Comparison of ENCODE assay signal across 9 mouse cellular contexts in the genomic region with DNA sequence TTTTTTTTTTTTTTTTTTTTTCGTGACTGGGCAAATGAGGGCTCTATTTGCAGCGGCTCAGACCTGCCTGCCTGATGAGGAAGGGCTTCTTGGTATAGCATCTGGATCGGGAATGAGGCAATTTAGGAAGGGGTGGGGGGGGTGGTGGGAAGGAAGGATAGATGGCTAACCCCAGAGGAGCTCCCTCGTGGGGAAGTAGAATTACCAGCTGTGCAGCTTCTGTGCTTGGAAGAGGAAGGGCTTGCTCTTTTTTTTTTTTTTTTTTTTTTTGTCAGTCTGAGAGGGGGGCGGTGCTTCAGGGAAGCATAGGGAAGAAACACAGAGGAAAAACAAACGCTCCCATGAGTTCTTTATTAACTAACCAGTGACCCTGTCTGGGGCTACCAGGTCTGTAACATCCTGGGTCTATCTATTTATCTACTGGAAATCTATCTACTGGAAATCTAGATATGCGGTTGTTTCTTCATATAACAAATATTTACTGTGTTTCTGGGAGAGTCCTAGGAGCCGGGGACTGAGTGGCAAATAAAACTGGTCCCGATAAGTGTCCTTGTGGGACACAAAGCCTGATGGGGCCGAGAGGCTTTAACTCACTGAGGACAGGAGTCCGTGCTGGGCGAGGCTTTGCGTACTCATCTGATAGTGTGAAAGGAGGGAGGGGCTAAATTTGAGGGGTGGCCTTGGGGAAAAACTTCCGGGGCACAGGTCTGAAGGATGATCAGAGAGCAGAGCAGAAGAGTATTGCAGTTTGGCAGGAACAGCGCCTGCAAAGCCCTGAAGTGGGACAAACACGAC. TPM values are rescaled to one million over a fixed set of nuclear protein-coding genes. Genes with fewer than 3 reads are reported as not detected.
DNase-seq lines count a peak whose midpoint lies in the region; ATAC-seq and TF ChIP-seq lines count a peak whose summit lies in the region.
"Had no signal": no experiment of that assay in that cellular context is flagged by ENCODE, and none has a peak within 500 bp of the region (broad histone marks: within the 10 kb centered on the region; RNA-seq: fewer than 3 reads in every experiment).

No protein-coding gene starts in this region.

- H3K4me3 ChIP-seq in heart, postnatal 0 days (ENCODE audit: low read depth, low read length), result no peak overlapping the region
- H3K4me3 ChIP-seq in heart, embryonic 10.5 days, result no peak overlapping the region
- no peak overlapping the region for H3K4me3 ChIP-seq in bone marrow macrophage, adult 2 months (ENCODE audit: insufficient read depth, low read length)
- H3K4me3 ChIP-seq in midbrain, embryonic 14.5 days (replicated peaks; ENCODE audit: low read depth, low read length), result no peak overlapping the region

- H3K27ac ChIP-seq in heart, postnatal 0 days (ENCODE audit: low read depth), result no peak overlapping the region
- no peak overlapping the region for H3K27ac ChIP-seq in heart, embryonic 10.5 days
- 0 out of 2 replicates have a peak overlapping the region, but pooled peaks have one; percentile 10 for H3K27ac ChIP-seq in bone marrow macrophage, adult 2 months (ENCODE audit: insufficient read depth, low read depth, low read length)
- no peak overlapping the region for H3K27ac ChIP-seq in midbrain, embryonic 14.5 days (replicated peaks; ENCODE audit: low read depth, low read length)

- TF ChIP-seq CTCF in heart, postnatal 0 days (IDR thresholded peaks at IDR 0.05; ENCODE audit: low read depth), result no peak
- no peak for TF ChIP-seq CTCF in bone marrow macrophage, adult 2 months (IDR thresholded peaks at IDR 0.05; ENCODE audit: low read depth, low read length)

- H3K4me1 ChIP-seq in heart, postnatal 0 days (ENCODE audit: control insufficient read depth, insufficient read depth), result no peaks in the 10 kb centered on the region
- H3K4me1 ChIP-seq in heart, embryonic 10.5 days, result peaks cover 15% of the 10 kb centered on the region
- peaks cover 25% of the 10 kb centered on the region for H3K4me1 ChIP-seq in bone marrow macrophage, adult 2 months (ENCODE audit: control insufficient read depth, insufficient read depth, low read length)
- peaks cover 8% of the 10 kb centered on the region; the same call in 1 of the 2 replicates for H3K4me1 ChIP-seq in midbrain, embryonic 14.5 days (ENCODE audit: control insufficient read depth, insufficient read depth, low read length)

- no peak for TF ChIP-seq EP300 in heart, postnatal 0 days (IDR thresholded peaks at IDR 0.05; ENCODE audit: low read depth)

- DNase-seq in heart, postnatal 0 days (ENCODE audit: low spot score), result no peak
- DNase-seq in heart, embryonic 10.5 days (ENCODE audit: low spot score), result no peak
- DNase-seq in kidney, postnatal 14 days, result peak; percentile 17
- DNase-seq in midbrain, embryonic 14.5 days, result peak; percentile 37
- DNase-seq in adrenal gland, adult (ENCODE audit: inconsistent age in 2 of 2, low spot score in 1 of 2), result no peak
- DNase-seq in adrenal gland, postnatal 14 days, result no peak
- DNase-seq in left cerebral cortex, adult 9 months (ENCODE audit: low spot score in 2 of 2), result no peak

- 0 out of 2 replicates have a peak, but pooled peaks cover 4% of the 10 kb centered on the region for H3K27me3 ChIP-seq in heart, postnatal 0 days (ENCODE audit: control insufficient read depth, insufficient read depth, low read length)
- 0 out of 2 replicates have a peak, but pooled peaks cover 4% of the 10 kb centered on the region for H3K27me3 ChIP-seq in heart, embryonic 10.5 days (ENCODE audit: insufficient read depth, poor library complexity, severe bottlenecking)
- no peaks in the 10 kb centered on the region for H3K27me3 ChIP-seq in midbrain, embryonic 14.5 days (ENCODE audit: control insufficient read depth, insufficient read depth, low read length)

- 52% methylated on average over 16 of the region's 16 CpGs for WGBS in heart, postnatal 0 days
- 49% methylated on average over 16 of the region's 16 CpGs for WGBS in heart, embryonic 10.5 days
- 48% methylated on average over 16 of the region's 16 CpGs for WGBS in midbrain, embryonic 14.5 days

- H3K9me3 ChIP-seq in heart, postnatal 0 days (replicated peaks; ENCODE audit: control insufficient read depth, low read length), result no peaks in the 10 kb centered on the region
- no peaks in the 10 kb centered on the region for H3K9me3 ChIP-seq in heart, embryonic 10.5 days
- H3K9me3 ChIP-seq in midbrain, embryonic 14.5 days (ENCODE audit: control insufficient read depth, low read length), result no peaks in the 10 kb centered on the region

- TF ChIP-seq POLR2A in bone marrow macrophage, adult 2 months (IDR thresholded peaks at IDR 0.05; ENCODE audit: borderline replicate concordance, low read depth, low read length), result no peak

- H3K36me3 ChIP-seq in heart, postnatal 0 days (replicated peaks; ENCODE audit: control insufficient read depth, insufficient read depth, low read length), result no peaks in the 10 kb centered on the region
- H3K36me3 ChIP-seq in heart, embryonic 10.5 days, result no peaks in the 10 kb centered on the region
- H3K36me3 ChIP-seq in midbrain, embryonic 14.5 days (ENCODE audit: control insufficient read depth, insufficient read depth, low read length), result no peaks in the 10 kb centered on the region

- H3K9ac ChIP-seq in heart, postnatal 0 days (replicated peaks; ENCODE audit: low read depth, low read length), result no peak overlapping the region
- H3K9ac ChIP-seq in midbrain, embryonic 14.5 days (replicated peaks; ENCODE audit: low read length), result no peak overlapping the region

- ATAC-seq in heart, postnatal 0 days (ENCODE audit: insufficient read depth, low read depth), result peak; percentile 19; the same call in 1 of the 2 replicates
- ATAC-seq in midbrain, embryonic 14.5 days (ENCODE audit: low FRiP score, low TSS enrichment), result no peak

- no peak overlapping the region for H3K4me2 ChIP-seq in heart, postnatal 0 days (ENCODE audit: low read depth, low read length)
- H3K4me2 ChIP-seq in midbrain, embryonic 14.5 days (ENCODE audit: low read length), result no peak overlapping the region

RNA-seq across cellular contexts. Expression of gene Capn8, which starts 2.0 kb away (rescaled TPM):
- not detected in 2 replicates for total RNA-seq in heart, postnatal 0 days (2014; rRNA removed; ENCODE audit: low replicate concordance)
- not detected in 2 replicates for polyA plus RNA-seq in heart, postnatal 0 days (2015; fragmentation: Nextera tagmentation; extraction: Ambion mirVana)
- 0.05 TPM in 1 of 2 replicates, not detected in the other for polyA plus RNA-seq in heart, embryonic 10.5 days (2016; fragmentation: Nextera tagmentation; extraction: Ambion mirVana)
- polyA plus RNA-seq in bone marrow macrophage, adult 2 months (2012; ENCODE audit: insufficient read depth, insufficient read length, missing spikeins), result not detected in 2 replicates
- 0.28 TPM in 1 of 2 replicates, not detected in the other for polyA plus RNA-seq in midbrain, embryonic 14.5 days (2014; fragmentation: Nextera tagmentation; extraction: Ambion mirVana)
- 0.15 TPM in 1 of 2 replicates, not detected in the other for total RNA-seq in adrenal gland, postnatal 14 days (2021)
- total RNA-seq: layer of hippocampus, postnatal 25 days had no signal

RNA-seq across cellular contexts. Expression of gene Capn2, which starts 45.4 kb away (rescaled TPM):
- total RNA-seq in heart, postnatal 0 days (2014; rRNA removed; ENCODE audit: low replicate concordance), result 71.2 and 85.4 TPM in 2 replicates
- 56.8 and 62.6 TPM in 2 replicates for polyA plus RNA-seq in heart, postnatal 0 days (2015; fragmentation: Nextera tagmentation; extraction: Ambion mirVana)
- 96.0 and 107 TPM in 2 replicates for polyA plus RNA-seq in heart, embryonic 10.5 days (2016; fragmentation: Nextera tagmentation; extraction: Ambion mirVana)
- 132 and 135 TPM in 2 replicates for polyA plus RNA-seq in bone marrow macrophage, adult 2 months (2012; ENCODE audit: insufficient read depth, insufficient read length, missing spikeins)
- 57.9 and 68.7 TPM in 2 replicates for polyA plus RNA-seq in midbrain, embryonic 14.5 days (2014; fragmentation: Nextera tagmentation; extraction: Ambion mirVana)
- total RNA-seq in adrenal gland, postnatal 14 days (2021), result 72.2 and 78.0 TPM in 2 replicates

Comparison
In these comparisons a context has a peak if more than half of its experiments do, and no peak if none do; other contexts are left out.
1. DNase-seq: peak in kidney, postnatal 14 days (single experiment) and midbrain, embryonic 14.5 days (single experiment); none in heart, postnatal 0 days (single experiment), heart, embryonic 10.5 days (single experiment), adrenal gland, adult (0 of 2), adrenal gland, postnatal 14 days (single experiment) and left cerebral cortex, adult 9 months (0 of 2).